Mouse (Mus musculus): Measurements from ENCODE around the gene Fam170b.

DNA sequence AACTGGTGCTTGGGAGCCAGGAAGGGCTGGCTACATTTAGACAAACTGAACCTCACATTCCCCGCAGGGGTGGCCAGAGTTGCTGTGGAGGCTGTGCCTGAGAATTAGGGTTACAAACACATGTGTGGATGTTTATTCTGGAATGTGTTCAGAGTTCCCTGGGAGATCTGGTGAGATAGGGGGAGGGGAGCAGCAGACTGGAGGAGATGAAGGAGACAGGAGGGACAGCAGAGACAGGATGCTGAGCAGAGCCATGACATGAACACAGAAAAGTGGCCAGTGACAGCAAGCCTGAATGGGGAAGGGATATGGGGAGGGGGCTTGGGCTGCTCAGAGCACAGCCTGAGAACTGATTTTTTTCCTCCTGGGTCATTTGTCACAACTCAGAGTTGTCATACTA lies 14.5 kb upstream of the Fam170b start:
- TF ChIP-seq GATA1 (IDR thresholded peaks at IDR 0.05; ENCODE audit: borderline replicate concordance, low read length) (no peak), FLI1 (IDR thresholded peaks at IDR 0.05; ENCODE audit: low read length) (no peak)
